Comparison of ENCODE assay signal across 12 mouse cellular contexts in genomic region chr7:137398973-137399372, GRCm38 (mm10).
"Had no signal": no experiment of that assay in that cellular context is flagged by ENCODE, and none has a peak within 500 bp of the region (broad histone marks: within the 10 kb centered on the region; RNA-seq: fewer than 3 reads in every experiment).

No protein-coding gene starts in this region.

- DNase-seq: gastrocnemius, adult 2 months; gastrocnemius, postnatal 10 days; gastrocnemius, postnatal 25 days; heart, adult 2 months; heart, postnatal 10 days; heart, postnatal 4 days; kidney, adult 18-20 months; kidney, adult 8-10 months; kidney, postnatal 10 days; kidney, postnatal 25 days; kidney, postnatal 4 days; liver had no signal
